Mouse (Mus musculus) MEL-GATA-1-ER (cell line): ENCODE measurements around the gene Fut11.
A peak's percentile ranks its signal among the peaks of the same experiment; 100 is the strongest.

ENCODE experiments used
- DNase-seq: peaks from one replicate; pipeline ENCODE4 v3.0.0-alpha.2; 2012; ENCODE audit warnings: low read depth; ENCODE audit errors: extremely low read depth

Gene Fut11

GRCm38 (mm10) chr14:20694884-20695760, at the start of gene Fut11:
TSS of gene Fut11 (plus strand) at chr14:20694968.
- no peak for DNase-seq

GRCm38 (mm10) chr14:20645547-20645946, 49.2 kb upstream of the Fut11 start:
- no peak for DNase-seq

GRCm38 (mm10) chr14:20646381-20646780, 48.4 kb upstream of the Fut11 start:
- no peak for DNase-seq

- no peak for DNase-seq
Measured at GRCm38 (mm10) chr14:20651000-20651399, 43.8 kb upstream of the Fut11 start.

- DNase-seq, result no peak
Measured at GRCm38 (mm10) chr14:20651722-20652256, 43.0 kb upstream of the Fut11 start.

- DNase-seq, result no peak
Measured at GRCm38 (mm10) chr14:20654690-20655421, 39.9 kb upstream of the Fut11 start.

- no peak for DNase-seq
Measured at GRCm38 (mm10) chr14:20655731-20656130, 39.0 kb upstream of the Fut11 start.

- DNase-seq, result no peak
Measured at GRCm38 (mm10) chr14:20656361-20656760, 38.4 kb upstream of the Fut11 start, which contains the start of gene Myoz1. TSS of gene Myoz1 (minus strand) at chr14:20656540.

GRCm38 (mm10) chr14:20658326-20658725, 36.4 kb upstream of the Fut11 start:
- no peak for DNase-seq

GRCm38 (mm10) chr14:20658902-20659301, 35.9 kb upstream of the Fut11 start:
- DNase-seq, result no peak

GRCm38 (mm10) chr14:20659687-20660086, 35.1 kb upstream of the Fut11 start:
- DNase-seq, result no peak

GRCm38 (mm10) chr14:20660827-20661660, 33.7 kb upstream of the Fut11 start:
- peak; percentile 86 for DNase-seq

GRCm38 (mm10) chr14:20661661-20662331, 33.0 kb upstream of the Fut11 start:
- no peak for DNase-seq

GRCm38 (mm10) chr14:20662740-20663139, 32.0 kb upstream of the Fut11 start:
- DNase-seq, result no peak

GRCm38 (mm10) chr14:20663601-20664000, 31.2 kb upstream of the Fut11 start:
- no peak for DNase-seq

- DNase-seq, result no peak
Measured at GRCm38 (mm10) chr14:20664436-20664835, 30.3 kb upstream of the Fut11 start.

GRCm38 (mm10) chr14:20667469-20667868, 27.3 kb upstream of the Fut11 start:
- no peak for DNase-seq

- no peak for DNase-seq
Measured at GRCm38 (mm10) chr14:20668154-20668810, 26.5 kb upstream of the Fut11 start, which contains the start of gene Synpo2l. TSS of gene Synpo2l (minus strand) at chr14:20668354.

GRCm38 (mm10) chr14:20672990-20673389, 21.8 kb upstream of the Fut11 start:
- peak; percentile 65 for DNase-seq

GRCm38 (mm10) chr14:20673735-20674063, 21.1 kb upstream of the Fut11 start:
- no peak for DNase-seq
